In the genomic region with DNA sequence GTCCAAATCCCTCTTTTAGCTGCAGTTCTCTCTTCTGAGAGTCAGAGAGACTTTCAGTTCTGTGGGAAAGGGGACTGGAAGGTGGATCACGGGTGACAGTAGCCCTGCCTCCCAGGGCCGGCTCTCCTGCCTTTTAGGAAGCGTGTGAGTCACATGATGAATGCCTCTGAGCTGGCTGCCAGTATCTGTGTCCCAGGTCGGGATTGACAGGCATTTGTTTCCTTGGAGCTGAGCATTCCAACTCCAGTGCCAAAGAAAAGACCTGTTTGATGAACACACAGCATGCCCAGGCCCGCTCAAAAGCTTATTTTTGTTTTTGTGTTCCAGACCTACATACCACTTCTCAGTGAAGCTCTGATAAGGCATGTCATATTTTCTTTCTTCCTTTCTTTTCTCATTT, we compare ENCODE assay signal across 10 mouse cellular contexts. TPM values are rescaled to one million over a fixed set of nuclear protein-coding genes. Genes with fewer than 3 reads are reported as not detected.
DNase-seq lines count a peak whose midpoint lies in the region; ATAC-seq lines count a peak whose summit lies in the region.
"Had no signal": no experiment of that assay in that cellular context is flagged by ENCODE, and none has a peak within 500 bp of the region (broad histone marks: within the 10 kb centered on the region; RNA-seq: fewer than 3 reads in every experiment).

No protein-coding gene starts in this region.

- no peak for ATAC-seq in kidney, embryonic 16.5 days (ENCODE audit: low FRiP score, low TSS enrichment)
- ATAC-seq in CD4-positive, CD25-positive, alpha-beta regulatory T cell, adult 4 months = no peak

- no peaks in the 10 kb centered on the region for H3K9me3 ChIP-seq in kidney, embryonic 16.5 days (ENCODE audit: low read length)
- H3K9me3 ChIP-seq: G1E had no signal

- no peak overlapping the region for H3K27ac ChIP-seq in kidney, embryonic 16.5 days (ENCODE audit: low read length)

- no peaks in the 10 kb centered on the region for H3K27me3 ChIP-seq in kidney, embryonic 16.5 days (ENCODE audit: insufficient read depth, low read length)

- no peak overlapping the region for H3K4me3 ChIP-seq in kidney, embryonic 16.5 days (ENCODE audit: low read length)

- peaks cover 12% of the 10 kb centered on the region for H3K4me1 ChIP-seq in kidney, embryonic 16.5 days (ENCODE audit: insufficient read depth, low read length)

- peak; percentile 28 to 32 for DNase-seq in kidney, adult 8-10 months
- peak; percentile 40 for DNase-seq in ZHBTc4 (ENCODE audit: low read depth, low spot score)
- DNase-seq in adrenal gland, postnatal 36 days = peak; percentile 86 to 87
- peak; percentile 39 for DNase-seq in heart, postnatal 4 days
- no peak for DNase-seq in cerebellum, postnatal 4 days (ENCODE audit: low spot score in 2 of 2)
- DNase-seq in left cerebral cortex, adult 11 months (ENCODE audit: low spot score) = no peak
- DNase-seq: lung, postnatal 4 days had no signal

- H3K4me2 ChIP-seq in kidney, embryonic 16.5 days (replicated peaks; ENCODE audit: low read depth, low read length) = no peak overlapping the region

- H3K9ac ChIP-seq in kidney, embryonic 16.5 days (replicated peaks; ENCODE audit: low read length) = no peak overlapping the region

- WGBS in kidney, embryonic 16.5 days = 37% methylated on average over 5 of the region's 5 CpGs

- no peaks in the 10 kb centered on the region for H3K36me3 ChIP-seq in kidney, embryonic 16.5 days (ENCODE audit: insufficient read depth, low read length)
- H3K36me3 ChIP-seq: G1E had no signal

RNA-seq across cellular contexts. Expression of a gene that starts 20.3 kb away (rescaled TPM):
- polyA plus RNA-seq in kidney, embryonic 16.5 days (2015; fragmentation: Nextera tagmentation; extraction: Ambion mirVana) = 31.9 and 33.3 TPM in 2 replicates
- 10 to 100 TPM; 55.1 to 56.2 TPM for total RNA-seq in adrenal gland, postnatal 36 days (2021)
- total RNA-seq in heart, postnatal 4 days (2021) = 10 to 100 TPM; 17.4 to 19.3 TPM
- 10 to 100 TPM in 1 of 2 experiments, 1 to 10 TPM in 1; 9.4 to 10.9 TPM for polyA plus RNA-seq in CD4-positive, CD25-positive, alpha-beta regulatory T cell, adult 4 months (2017; shearing (Covaris generic))

RNA-seq across cellular contexts. Expression of a gene that starts 42.4 kb away (rescaled TPM):
- polyA plus RNA-seq in kidney, embryonic 16.5 days (2015; fragmentation: Nextera tagmentation; extraction: Ambion mirVana) = 1.1 and 1.4 TPM in 2 replicates
- 100 to 1,000 TPM; 124 to 150 TPM for total RNA-seq in adrenal gland, postnatal 36 days (2021)
- total RNA-seq in heart, postnatal 4 days (2021) = 1 to 10 TPM; 3.2 to 4.0 TPM
- 1 to 10 TPM in 1 of 2 experiments, under 1 TPM in 1; 0.47 to 1.1 TPM for polyA plus RNA-seq in CD4-positive, CD25-positive, alpha-beta regulatory T cell, adult 4 months (2017; shearing (Covaris generic))
- total RNA-seq: G1E had no signal

Comparison
In these comparisons a context has a peak if more than half of its experiments do, and no peak if none do; other contexts are left out.
1. DNase-seq: peak in kidney, adult 8-10 months (2 of 2), ZHBTc4 (single experiment), adrenal gland, postnatal 36 days (2 of 2) and heart, postnatal 4 days (single experiment); none in cerebellum, postnatal 4 days (0 of 2) and left cerebral cortex, adult 11 months (single experiment).
2. RNA of a gene that starts 42.4 kb away (total RNA-seq): 124 to 150 TPM in adrenal gland, postnatal 36 days; 3.2 to 4.0 TPM in heart, postnatal 4 days; every median in the first group is over 10 times any median in the second.